Mouse (Mus musculus) cortical plate, adult 2 months (tissue): ENCODE results near the gene Coro7. TPM values are rescaled to one million over a fixed set of nuclear protein-coding genes. Genes with fewer than 3 reads are reported as not detected.
"Not testable (repeated sequence)": the region's sequence is repeated elsewhere in the genome, so short reads cannot be mapped to it uniquely, and the experiment has no call there.

Experiments used
- H3K27ac ChIP-seq: fragments of 200-500 bp; 2 replicates; pipeline ENCODE4 v1.5.1; 2012; ENCODE audit warnings: low read length, control low read depth, inconsistent platforms; ENCODE audit not compliant: insufficient read depth
- H3K4me1 ChIP-seq: fragments of 200-500 bp; 2 replicates; pipeline ENCODE4 v1.6.1; 2011; ENCODE audit warnings: low read length; ENCODE audit not compliant: control insufficient read depth, insufficient read depth
- H3K4me3 ChIP-seq: fragments of 200-500 bp; 2 replicates; pipeline ENCODE4 v1.5.1; 2011; ENCODE audit warnings: mild to moderate bottlenecking, low read length, control low read depth; ENCODE audit not compliant: insufficient read depth
- CTCF ChIP-seq: fragments of 200-500 bp; IDR thresholded peaks from 2 replicates; pipeline ENCODE4 v1.5.1; 2011; ENCODE audit warnings: mild to moderate bottlenecking, control low read depth, low read length; ENCODE audit not compliant: insufficient read depth; ENCODE audit errors: extremely low read depth
- POLR2A ChIP-seq: fragments of 200-500 bp; IDR thresholded peaks from 2 replicates; pipeline ENCODE4 v1.6.1; 2011; ENCODE audit warnings: mild to moderate bottlenecking, low read length, control low read depth; ENCODE audit not compliant: insufficient read depth; ENCODE audit errors: extremely low read depth
- polyA plus RNA-seq: library from polyadenylated mRNA; depleted of rRNA; stranded (reverse); fragments of >200 nt; gene quantifications from 2 replicates; pipeline ENCODE4 v1.2.3, GENCODE M21; 2012

The Coro7 gene
- polyA plus RNA-seq, 1 experiment: 103 TPM

- H3K4me3 ChIP-seq: peak overlapping the region; percentile 62
- H3K27ac ChIP-seq: peak overlapping the region; percentile 74
- TF ChIP-seq POLR2A (no peak), CTCF (peak; percentile 23; the same call in 1 of the 2 replicates)
- peaks cover 3% of the 10 kb centered on the region; the same call in 1 of the 2 replicates for H3K4me1 ChIP-seq
Measured at GRCm38 (mm10) chr16:4592909-4593875, 86.4 kb downstream of the Coro7 start.

- TF ChIP-seq POLR2A: no peak
- TF ChIP-seq CTCF: no peak
- no peak overlapping the region for H3K4me3 ChIP-seq
- no peak overlapping the region for H3K27ac ChIP-seq
- H3K4me1 ChIP-seq: peaks cover 3% of the 10 kb centered on the region; the same call in 1 of the 2 replicates
Measured at GRCm38 (mm10) chr16:4590236-4590635, 89.3 kb downstream of the Coro7 start.

GRCm38 (mm10) chr16:4587516-4588210, 91.9 kb downstream of the Coro7 start:
- TF ChIP-seq CTCF: no peak
- no peak for TF ChIP-seq POLR2A
- H3K4me1 ChIP-seq: 0 out of 2 replicates have a peak, but pooled peaks cover 1% of the 10 kb centered on the region
- H3K4me3 ChIP-seq: no peak overlapping the region
- H3K27ac ChIP-seq: no peak overlapping the region

GRCm38 (mm10) chr16:4586531-4587123, 93.0 kb downstream of the Coro7 start:
- H3K27ac ChIP-seq: no peak overlapping the region
- TF ChIP-seq POLR2A (0 out of 2 replicates have a peak, but pooled peaks have one; percentile 24), CTCF (no peak)

GRCm38 (mm10) chr16:4585642-4586530, 93.7 kb downstream of the Coro7 start:
- Histone ChIP-seq H3K4me3 (peak overlapping the region; percentile 41), H3K27ac (no peak overlapping the region), H3K4me1 (0 out of 2 replicates have a peak, but pooled peaks cover 1% of the 10 kb centered on the region)
- TF ChIP-seq CTCF (no peak), POLR2A (no peak)

More at GRCm38 (mm10) chr16:4586531-4587123, 93.0 kb downstream of the Coro7 start:
- Histone ChIP-seq H3K4me3 (peak overlapping the region; percentile 41), H3K4me1 (0 out of 2 replicates have a peak, but pooled peaks cover 1% of the 10 kb centered on the region)

GRCm38 (mm10) chr16:4584438-4584837, 95.1 kb downstream of the Coro7 start:
- 0 out of 2 replicates have a peak, but pooled peaks cover 1% of the 10 kb centered on the region for H3K4me1 ChIP-seq
- H3K4me3 ChIP-seq: no peak overlapping the region
- no peak for TF ChIP-seq POLR2A
- TF ChIP-seq CTCF: no peak
- no peak overlapping the region for H3K27ac ChIP-seq

GRCm38 (mm10) chr16:4583807-4584206, 95.8 kb downstream of the Coro7 start:
- H3K4me1 ChIP-seq: 0 out of 2 replicates have a peak, but pooled peaks cover 1% of the 10 kb centered on the region
- TF ChIP-seq CTCF (no peak), POLR2A (no peak)
- no peak overlapping the region for H3K4me3 ChIP-seq
- no peak overlapping the region for H3K27ac ChIP-seq

GRCm38 (mm10) chr16:4581179-4581578, 98.4 kb downstream of the Coro7 start:
- not testable (repeated sequence) for H3K4me1 ChIP-seq, H3K27ac ChIP-seq, H3K4me3 ChIP-seq
